Mouse (Mus musculus): Measurements from ENCODE around the gene Prf1. TPM values are rescaled to one million over a fixed set of nuclear protein-coding genes. Genes with fewer than 3 reads are reported as not detected.

The Prf1 gene
- 0.43 and 0.73 TPM in 2 replicates for polyA plus RNA-seq (2012)

DNA sequence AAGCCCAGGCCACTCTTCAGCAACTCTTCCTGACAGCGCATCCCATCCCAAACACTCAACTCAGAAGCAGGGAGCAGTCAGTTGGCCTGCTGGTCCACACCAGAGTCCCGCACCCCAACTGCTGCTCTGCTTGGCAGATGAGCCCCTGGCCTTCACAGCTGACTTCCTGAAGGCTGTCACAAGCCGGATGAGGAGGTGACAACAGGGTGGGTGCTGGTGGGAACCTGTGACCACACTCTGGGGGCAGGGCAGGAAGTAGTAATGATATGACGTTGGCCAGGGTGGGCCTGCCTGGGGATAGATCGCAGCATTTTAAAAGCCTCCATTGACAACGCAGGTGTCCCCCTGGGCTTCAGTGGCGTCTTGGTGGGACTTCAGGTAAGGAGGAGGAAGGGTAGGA, at the start of gene Prf1:
TSS of gene Prf1 (plus strand) at position 357 of the 400 bp plus-strand sequence.

DNA sequence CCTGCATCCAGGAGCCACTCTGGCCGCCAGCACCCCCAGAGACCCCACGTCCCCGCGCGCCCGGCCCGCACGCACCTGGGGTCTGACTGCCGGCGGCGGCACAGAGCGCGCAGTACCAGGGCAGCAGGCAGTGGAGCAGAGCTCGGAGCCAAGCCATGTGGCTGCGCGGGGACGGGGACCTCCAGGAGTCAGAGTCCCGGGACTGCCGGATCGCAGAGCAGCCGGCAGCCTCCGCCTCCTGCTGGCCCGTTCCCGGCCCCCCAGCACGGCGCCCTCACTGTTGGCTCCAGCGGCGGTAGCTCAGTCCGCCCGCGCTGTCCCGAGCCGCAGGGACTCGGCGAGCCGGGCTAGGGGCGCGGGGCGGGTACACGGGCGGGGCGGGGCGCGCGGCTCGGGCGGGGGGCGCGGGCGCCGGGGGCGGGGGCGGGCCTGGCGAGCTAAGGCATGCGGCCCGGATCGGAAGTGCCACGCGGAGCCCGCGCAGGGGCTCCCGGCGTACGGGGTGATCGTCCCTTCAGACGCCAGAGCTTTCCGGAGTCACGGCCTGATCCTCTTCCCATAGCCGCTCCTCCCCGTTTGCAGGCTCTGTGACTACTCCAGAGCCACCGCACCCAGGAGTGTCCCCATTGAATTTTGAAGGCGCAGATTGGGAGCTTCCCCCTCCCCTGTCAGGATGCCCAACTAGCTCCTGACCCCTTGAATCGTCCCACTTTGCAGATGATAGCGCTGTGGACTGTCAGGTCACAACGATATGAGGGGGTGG, 24.4 kb upstream of the Prf1 start, which contains the start of gene Adamts14:
TSS of gene Adamts14 (minus strand) at position 358 of the 763 bp plus-strand sequence.

Other genes with a start within 250 kb of the Prf1 start
- gene Pcbd1, start 208.5 kb upstream of the Prf1 start, polyA plus RNA-seq (2012), result 5.3 and 5.7 TPM in 2 replicates
- 10.4 and 12.5 TPM in 2 replicates for gene Sgpl1, start 150.1 kb upstream of the Prf1 start, polyA plus RNA-seq (2012)
- gene Tbata, start 125.9 kb upstream of the Prf1 start, polyA plus RNA-seq (2012), result not detected in 2 replicates
- 0.91 and 1.8 TPM in 2 replicates for gene Adamts14, start 24.4 kb upstream of the Prf1 start, polyA plus RNA-seq (2012)
- 0.07 and 0.14 TPM in 2 replicates for gene Pald1, start 85.7 kb downstream of the Prf1 start, polyA plus RNA-seq (2012)
- gene Nodal, start 120.1 kb downstream of the Prf1 start, polyA plus RNA-seq (2012), result not detected in 2 replicates
- gene Eif4ebp2, start 154.8 kb downstream of the Prf1 start, polyA plus RNA-seq (2012), result 89.0 and 96.0 TPM in 2 replicates
- 9.3 and 10.9 TPM in 2 replicates for gene Lrrc20, start 178.0 kb downstream of the Prf1 start, polyA plus RNA-seq (2012)